Mouse (Mus musculus) olfactory bulb, adult 2 months (tissue): Measurements from ENCODE around the gene Foxo6.

Source experiments
- CTCF ChIP-seq: fragments of 200-500 bp; IDR thresholded peaks from 2 replicates; pipeline ENCODE4 v1.5.1; 2012; ENCODE audit warnings: low read depth, mild to moderate bottlenecking, low read length, moderate library complexity; ENCODE audit not compliant: insufficient read depth
- POLR2A ChIP-seq: fragments of 200-500 bp; IDR thresholded peaks from 2 replicates; pipeline ENCODE4 v1.6.1; 2012; ENCODE audit warnings: mild to moderate bottlenecking, low read depth, low read length, moderate library complexity; ENCODE audit not compliant: insufficient read depth

GRCm38 (mm10) chr4:120325748-120326147, 38.6 kb upstream of the Foxo6 start:
- TF ChIP-seq CTCF (no peak), POLR2A (no peak)
